In the genomic region with DNA sequence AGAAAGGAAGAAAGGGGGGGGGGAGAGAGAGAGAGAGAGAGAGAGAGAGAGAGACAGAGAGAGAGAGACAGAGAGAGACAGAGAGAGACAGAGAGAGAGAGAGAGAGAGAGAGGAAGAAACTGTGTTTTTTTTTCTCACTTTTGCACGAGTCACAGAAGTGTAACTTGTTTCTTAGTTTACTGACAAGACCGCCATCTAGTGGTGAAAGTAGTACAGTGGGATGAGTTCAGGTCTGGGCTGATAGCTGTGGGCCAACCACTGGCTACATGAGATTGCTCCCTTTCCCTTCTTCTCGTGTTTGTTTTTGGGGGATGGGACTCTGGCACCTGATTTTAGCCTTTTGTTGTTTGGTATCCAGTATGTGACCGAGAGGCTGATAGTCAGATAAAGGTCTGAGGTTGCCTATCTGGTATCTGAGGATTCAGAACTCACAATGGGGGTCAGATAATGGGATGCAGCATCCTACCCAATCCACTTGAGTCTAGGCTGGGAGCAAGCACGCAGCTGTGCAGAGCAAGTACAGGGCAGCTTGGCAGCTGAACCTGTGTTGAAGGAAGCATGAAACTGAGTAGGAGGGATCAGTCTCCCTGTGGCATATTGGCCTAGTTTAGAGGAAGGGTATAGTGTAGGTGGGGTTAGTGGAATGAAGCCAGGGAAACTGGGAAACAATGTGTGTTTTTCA, we compare ENCODE assay signal across 8 mouse cellular contexts. TPM values are rescaled to one million over a fixed set of nuclear protein-coding genes. Genes with fewer than 3 reads are reported as not detected.
A peak's percentile ranks its signal among the peaks of the same experiment; 100 is the strongest.
DNase-seq lines count a peak whose midpoint lies in the region; ATAC-seq and TF ChIP-seq lines count a peak whose summit lies in the region.

No protein-coding gene starts in this region.

- no peak for TF ChIP-seq POLR2A in heart, adult 2 months (IDR thresholded peaks at IDR 0.05; ENCODE audit: insufficient read depth, low read depth, low read length)

- intact Hi-C loops in heart, adult 2 months (cut with DNase I), result loop anchor here (5.0 kb wide), 1 partner anchor 347 kb away; no protein-coding TSS in a partner anchor
- intact Hi-C loops in heart, postnatal 25 days (cut with DNase I), result loop anchor here (2.0 kb wide), 1 partner anchor 349 kb away; no protein-coding TSS in a partner anchor
- intact Hi-C loops in heart, postnatal 14 days (cut with DNase I), result loop anchor here (5.0 kb wide), 1 partner anchor 347 kb away; no protein-coding TSS in a partner anchor

- ATAC-seq in stomach, postnatal 0 days (ENCODE audit: low FRiP score, low TSS enrichment), result peak; percentile 84

- H3K4me1 ChIP-seq in heart, adult 2 months (ENCODE audit: control insufficient read depth, insufficient read depth, low read length), result no peaks in the 10 kb centered on the region
- no peaks in the 10 kb centered on the region for H3K4me1 ChIP-seq in midbrain, embryonic 10.5 days
- no peaks in the 10 kb centered on the region for H3K4me1 ChIP-seq in stomach, postnatal 0 days (replicated peaks; ENCODE audit: control insufficient read depth, insufficient read depth)

- no peak overlapping the region for H3K4me3 ChIP-seq in heart, adult 2 months
- no peak overlapping the region for H3K4me3 ChIP-seq in midbrain, embryonic 10.5 days
- no peak overlapping the region for H3K4me3 ChIP-seq in stomach, postnatal 0 days (ENCODE audit: low read depth, low read length)

- H3K27ac ChIP-seq in heart, adult 2 months, result no peak overlapping the region
- no peak overlapping the region for H3K27ac ChIP-seq in midbrain, embryonic 10.5 days (replicated peaks)
- H3K27ac ChIP-seq in stomach, postnatal 0 days (replicated peaks), result no peak overlapping the region

- no peak for TF ChIP-seq EP300 in heart, adult 2 months (IDR thresholded peaks at IDR 0.05; ENCODE audit: insufficient read depth, low read depth, low read length)
- TF ChIP-seq EP300 in stomach, postnatal 0 days (optimal IDR thresholded peaks at IDR 0.05), result no peak

- TF ChIP-seq CTCF in heart, adult 2 months (IDR thresholded peaks at IDR 0.05), result peak; percentile 82
- peak; percentile 84 for TF ChIP-seq CTCF in stomach, postnatal 0 days (IDR thresholded peaks at IDR 0.05; ENCODE audit: low read depth)

- H3K9me3 ChIP-seq in midbrain, embryonic 10.5 days (replicated peaks), result no peaks in the 10 kb centered on the region
- H3K9me3 ChIP-seq in stomach, postnatal 0 days (ENCODE audit: control insufficient read depth, low read length), result no peaks in the 10 kb centered on the region

- H3K4me2 ChIP-seq in stomach, postnatal 0 days (replicated peaks; ENCODE audit: low read depth), result no peak overlapping the region

- H3K9ac ChIP-seq in heart, adult 2 months (ENCODE audit: low read depth, low read length), result no peak overlapping the region
- no peak overlapping the region for H3K9ac ChIP-seq in stomach, postnatal 0 days (ENCODE audit: low read length)

- no peaks in the 10 kb centered on the region; the same call in 1 of the 2 replicates for H3K36me3 ChIP-seq in heart, adult 2 months (ENCODE audit: control insufficient read depth, insufficient read depth, low read length)
- H3K36me3 ChIP-seq in midbrain, embryonic 10.5 days, result peaks cover 52% of the 10 kb centered on the region
- 0 out of 2 replicates have a peak, but pooled peaks cover 14% of the 10 kb centered on the region for H3K36me3 ChIP-seq in stomach, postnatal 0 days (ENCODE audit: control insufficient read depth, insufficient read depth, low read length)

- H3K27me3 ChIP-seq in heart, adult 2 months (ENCODE audit: control insufficient read depth, insufficient read depth, low read length), result no peaks in the 10 kb centered on the region
- no peaks in the 10 kb centered on the region for H3K27me3 ChIP-seq in midbrain, embryonic 10.5 days (ENCODE audit: low read depth, poor library complexity, severe bottlenecking)
- H3K27me3 ChIP-seq in stomach, postnatal 0 days (ENCODE audit: control insufficient read depth, insufficient read depth, low read length), result no peaks in the 10 kb centered on the region

- WGBS in heart, adult 2 months, result 20% methylated on average over 5 of the region's 5 CpGs
- 31% methylated on average over 5 of the region's 5 CpGs for WGBS in midbrain, embryonic 10.5 days
- WGBS in stomach, postnatal 0 days, result 16% methylated on average over 5 of the region's 5 CpGs

- DNase-seq in heart, adult 2 months, result peak in 1 of 2 experiments; percentile 13
- no peak for DNase-seq in heart, postnatal 25 days (ENCODE audit: low spot score)
- peak; percentile 84 for DNase-seq in ES-CJ7 (ENCODE audit: low read depth, low spot score)
- DNase-seq in embryo, embryonic 10 days (ENCODE audit: low spot score), result peak; percentile 86
- peak; percentile 13 to 65 for DNase-seq in heart, postnatal 14 days
- DNase-seq in layer of hippocampus, adult 9-11 months, result peak; percentile 27
- DNase-seq in midbrain, embryonic 10.5 days (ENCODE audit: low spot score), result peak; percentile 24
- peak; percentile 19 for DNase-seq in stomach, postnatal 0 days (ENCODE audit: low spot score)

- H3K79me2 ChIP-seq in heart, adult 2 months (replicated peaks; ENCODE audit: control insufficient read depth, insufficient read depth, low read length), result no peaks in the 10 kb centered on the region

RNA-seq across cellular contexts. Expression of gene Zfp948, which starts 12.8 kb away (rescaled TPM):
- total RNA-seq in heart, adult 2 months (2021), result 1 to 10 TPM; 2.7 to 3.7 TPM
- polyA plus RNA-seq in heart, adult 2 months (2012; rRNA removed), result 1.2 and 3.0 TPM in 2 replicates
- total RNA-seq in heart, postnatal 25 days (2021), result 1 to 10 TPM; 3.2 TPM
- total RNA-seq in heart, postnatal 14 days (2021), result 1 to 10 TPM; 4.2 to 5.3 TPM
- 14.0 and 14.6 TPM in 2 replicates for polyA plus RNA-seq in midbrain, embryonic 10.5 days (2016; fragmentation: Nextera tagmentation; extraction: Ambion mirVana)
- polyA plus RNA-seq in stomach, postnatal 0 days (2015; fragmentation: Nextera tagmentation; extraction: Ambion mirVana), result 10.4 and 11.1 TPM in 2 replicates

RNA-seq across cellular contexts. Expression of gene Zfp52, which starts 44.3 kb away (rescaled TPM):
- total RNA-seq in heart, adult 2 months (2021), result 1 to 10 TPM; 3.5 to 5.9 TPM
- 1.1 and 1.9 TPM in 2 replicates for polyA plus RNA-seq in heart, adult 2 months (2012; rRNA removed)
- 1 to 10 TPM; 4.6 to 4.7 TPM for total RNA-seq in heart, postnatal 25 days (2021)
- 1 to 10 TPM; 3.8 to 5.4 TPM for total RNA-seq in heart, postnatal 14 days (2021)
- polyA plus RNA-seq in midbrain, embryonic 10.5 days (2016; fragmentation: Nextera tagmentation; extraction: Ambion mirVana), result 1.7 and 2.2 TPM in 2 replicates
- 3.5 and 3.6 TPM in 2 replicates for polyA plus RNA-seq in stomach, postnatal 0 days (2015; fragmentation: Nextera tagmentation; extraction: Ambion mirVana)
